Mouse (Mus musculus) E14TG2a.4 (cell line): ENCODE data around the gene Hnrnph3.
"Not testable (repeated sequence)": the region's sequence is repeated elsewhere in the genome, so short reads cannot be mapped to it uniquely, and the experiment has no call there.

ENCODE experiments used
- H3K27me3 ChIP-seq: 2 replicates; pipeline ENCODE4 v1.6.1; 2014; ENCODE audit warnings: low read length, control low read depth; ENCODE audit not compliant: insufficient read depth
- H3K36me3 ChIP-seq: 2 replicates; pipeline ENCODE4 v1.6.1; 2014; ENCODE audit warnings: low read length, control low read depth; ENCODE audit not compliant: insufficient read depth
- H3K4me1 ChIP-seq: replicated peaks from 2 replicates; pipeline ENCODE4 v1.6.1; 2014; ENCODE audit warnings: low read depth, low read length, control low read depth
- H3K4me3 ChIP-seq: replicated peaks from 2 replicates; pipeline ENCODE4 v1.5.1; 2014; ENCODE audit warnings: mild to moderate bottlenecking, low read length
- H3K9me3 ChIP-seq: 2 replicates; pipeline ENCODE4 v1.6.1; 2014; ENCODE audit warnings: low read length, control low read depth
- CTCF ChIP-seq: conservative IDR thresholded peaks from 2 replicates; pipeline ENCODE4 v1.5.1; 2014; ENCODE audit warnings: low read length
- NANOG ChIP-seq: IDR thresholded peaks from 2 replicates; pipeline ENCODE4 v1.6.1; 2014; ENCODE audit warnings: borderline replicate concordance, low read length, mixed read lengths
- POU5F1 ChIP-seq: IDR thresholded peaks from 2 replicates; pipeline ENCODE4 v1.6.1; 2014; ENCODE audit warnings: low read length, borderline replicate concordance

Hnrnph3 gene

DNA sequence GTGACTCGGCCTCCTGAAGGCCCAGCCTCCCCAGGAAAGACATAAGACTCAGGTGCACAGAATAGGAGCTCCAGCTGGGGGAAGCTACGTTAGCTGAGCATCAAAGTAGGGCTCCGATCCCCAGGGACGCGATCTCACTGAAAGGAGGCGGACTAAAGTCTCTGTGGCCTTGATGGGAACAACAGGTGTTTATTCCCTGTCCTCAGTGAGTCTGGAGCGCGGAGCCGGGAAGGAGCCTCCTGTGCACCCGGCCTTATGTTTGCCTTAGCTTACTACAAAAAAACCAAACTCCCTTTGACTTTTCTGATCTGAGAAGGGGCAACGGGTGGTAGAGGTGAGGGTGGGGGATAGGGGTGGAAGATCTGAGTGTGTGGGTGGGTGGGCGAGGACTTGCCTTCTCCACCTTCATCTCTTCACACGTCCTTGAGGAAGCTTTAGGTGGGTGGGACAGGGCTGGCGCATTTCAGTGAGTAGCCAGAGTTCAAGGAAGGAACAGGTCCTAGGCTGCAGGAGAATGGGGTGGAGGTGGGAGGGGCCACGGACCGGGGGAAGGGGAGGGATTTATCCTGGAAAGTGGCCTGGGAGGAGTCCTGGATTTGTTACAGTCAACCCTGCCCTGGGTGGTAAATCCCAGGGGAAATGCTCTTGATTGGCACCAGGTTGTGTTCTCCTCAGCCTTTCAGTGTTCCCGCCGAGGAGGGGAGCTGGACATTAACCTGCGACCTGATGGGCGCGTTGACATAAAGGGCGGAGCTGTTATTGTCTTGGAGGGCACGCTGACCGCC lies 33.1 kb upstream of the Hnrnph3 start:
- 0 out of 2 replicates have a peak, but pooled peaks cover 3% of the 10 kb centered on the region for H3K9me3 ChIP-seq
- peaks cover 21% of the 10 kb centered on the region for H3K27me3 ChIP-seq
- peaks cover 60% of the 10 kb centered on the region for H3K4me1 ChIP-seq
- H3K4me3 ChIP-seq, result peak overlapping the region; percentile 50
- TF ChIP-seq CTCF (no peak), NANOG (no peak), POU5F1 (no peak)
- H3K36me3 ChIP-seq, result no peaks in the 10 kb centered on the region

DNA sequence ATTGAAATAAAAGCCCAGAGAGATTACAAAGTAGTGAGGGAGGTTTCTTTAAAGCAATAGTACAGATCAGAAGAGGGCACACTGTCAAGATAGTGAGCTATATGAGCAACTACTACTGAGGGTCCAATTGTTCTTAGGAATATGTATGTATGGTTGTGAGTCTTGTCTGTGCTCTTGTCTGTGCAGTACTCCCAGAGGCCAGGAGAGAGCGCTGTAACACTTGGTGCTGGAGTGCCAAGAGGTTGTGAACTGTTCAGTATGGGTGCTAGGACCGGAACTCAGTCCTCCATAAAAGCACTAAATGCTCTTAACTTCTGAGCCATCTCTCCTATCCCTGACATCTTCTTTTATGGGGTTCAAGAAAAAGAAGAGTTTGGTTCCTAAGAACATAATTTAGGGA lies 30.6 kb upstream of the Hnrnph3 start:
- TF ChIP-seq CTCF, result peak; percentile 54
- TF ChIP-seq POU5F1, result no peak
- Histone ChIP-seq H3K27me3 (peaks cover 9% of the 10 kb centered on the region; the same call in 1 of the 2 replicates), H3K36me3 (no peaks in the 10 kb centered on the region), H3K4me1 (peaks cover 68% of the 10 kb centered on the region), H3K4me3 (no peak overlapping the region), H3K9me3 (0 out of 2 replicates have a peak, but pooled peaks cover 3% of the 10 kb centered on the region)

DNA sequence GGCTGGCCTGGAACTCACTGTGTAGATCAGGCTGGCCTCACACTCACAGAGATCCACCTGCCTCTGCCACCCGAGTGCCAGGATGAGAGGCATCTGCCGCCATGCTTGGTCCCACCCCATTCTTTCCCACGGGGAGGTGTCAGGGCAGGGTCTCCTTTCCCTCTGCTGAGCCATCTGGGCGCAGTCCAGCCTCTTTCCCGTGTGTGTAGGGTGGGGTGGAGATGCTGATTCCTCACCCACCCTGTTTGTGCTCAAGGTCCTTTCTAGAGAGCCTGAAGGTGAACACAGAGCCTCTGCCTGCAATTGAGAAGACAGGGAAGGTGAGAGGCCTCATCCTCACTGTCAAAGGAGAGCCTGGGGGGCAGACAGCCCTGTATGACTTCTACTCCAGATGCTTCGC lies 30.1 kb upstream of the Hnrnph3 start:
- H3K36me3 ChIP-seq, H3K27me3 ChIP-seq, H3K9me3 ChIP-seq: not testable (repeated sequence)
- Histone ChIP-seq H3K4me3 (peak overlapping the region; percentile 17; the same call in 1 of the 2 replicates), H3K4me1 (peaks cover 73% of the 10 kb centered on the region)

DNA sequence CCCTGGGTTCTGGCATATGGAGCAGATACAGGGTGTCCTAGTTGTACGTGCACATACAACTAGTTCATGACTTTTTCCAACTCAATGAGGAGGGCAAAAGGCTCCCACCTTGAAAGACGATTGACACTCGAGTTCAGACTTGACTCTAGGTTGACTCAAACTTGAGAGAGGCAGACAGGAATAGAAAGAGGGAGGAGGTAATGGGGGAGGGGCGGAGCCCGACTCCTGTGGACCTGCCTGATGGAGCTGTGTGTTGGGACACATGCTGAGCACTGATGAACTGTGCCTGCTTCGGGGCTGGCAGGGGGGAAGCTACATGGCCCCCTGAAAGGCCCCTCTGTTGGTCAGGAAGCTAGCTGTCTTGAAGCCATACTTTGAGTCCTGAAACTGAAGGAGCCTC lies 29.0 kb upstream of the Hnrnph3 start:
- Histone ChIP-seq H3K4me1 (peaks cover 81% of the 10 kb centered on the region), H3K36me3 (no peaks in the 10 kb centered on the region), H3K4me3 (0 out of 2 replicates have a peak overlapping the region, but pooled peaks have one; percentile 17), H3K9me3 (0 out of 2 replicates have a peak, but pooled peaks cover 3% of the 10 kb centered on the region), H3K27me3 (no peaks in the 10 kb centered on the region)
- TF ChIP-seq CTCF (no peak), POU5F1 (no peak), NANOG (no peak)

DNA sequence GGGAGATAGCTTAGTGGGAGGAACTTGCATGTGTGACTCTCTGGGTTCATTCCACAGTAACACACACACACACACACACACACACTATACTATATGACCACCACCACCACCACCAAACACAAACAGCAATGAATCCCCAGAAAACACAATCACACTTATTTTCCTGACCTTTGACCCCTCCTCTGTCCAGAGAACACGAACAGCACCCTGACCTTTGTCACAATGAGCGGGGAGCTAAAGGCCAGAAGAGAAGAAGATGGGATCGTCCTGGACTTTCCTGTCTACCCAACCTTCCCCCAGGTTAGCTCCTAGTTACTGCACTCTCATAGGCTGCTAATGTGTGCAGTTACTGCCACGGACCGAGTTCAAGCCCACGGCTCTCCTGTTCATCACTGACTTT lies 28.0 kb upstream of the Hnrnph3 start:
- H3K9me3 ChIP-seq, result 0 out of 2 replicates have a peak, but pooled peaks cover 3% of the 10 kb centered on the region
- H3K27me3 ChIP-seq, result no peaks in the 10 kb centered on the region
- no peak for TF ChIP-seq CTCF
- TF ChIP-seq NANOG, result no peak
- TF ChIP-seq POU5F1, result no peak
- H3K36me3 ChIP-seq, result no peaks in the 10 kb centered on the region
- H3K4me3 ChIP-seq, result no peak overlapping the region
- peaks cover 76% of the 10 kb centered on the region for H3K4me1 ChIP-seq

DNA sequence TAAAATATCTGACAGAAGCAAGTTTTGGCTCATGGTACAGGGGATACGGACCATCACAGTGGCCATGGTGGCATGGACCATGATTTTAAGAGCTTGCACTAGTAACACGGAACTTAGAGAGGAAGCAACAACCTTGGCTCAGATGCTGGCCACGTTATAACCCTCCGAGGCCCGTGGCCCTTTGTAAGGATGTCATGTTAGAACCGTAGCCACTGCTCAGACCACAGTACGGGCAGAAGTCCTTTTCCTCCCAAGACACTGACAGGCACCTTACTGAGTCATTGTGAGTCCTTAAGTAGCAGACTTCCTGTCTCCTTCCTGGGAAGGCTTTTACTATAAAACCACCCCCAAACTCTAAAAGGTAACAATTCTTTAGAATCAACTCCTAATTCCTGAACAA lies 27.2 kb upstream of the Hnrnph3 start:
- Histone ChIP-seq H3K36me3 (no peaks in the 10 kb centered on the region), H3K4me1 (peaks cover 69% of the 10 kb centered on the region), H3K27me3 (no peaks in the 10 kb centered on the region), H3K4me3 (no peak overlapping the region), H3K9me3 (0 out of 2 replicates have a peak, but pooled peaks cover 3% of the 10 kb centered on the region)
- TF ChIP-seq CTCF (no peak), POU5F1 (no peak)

DNA sequence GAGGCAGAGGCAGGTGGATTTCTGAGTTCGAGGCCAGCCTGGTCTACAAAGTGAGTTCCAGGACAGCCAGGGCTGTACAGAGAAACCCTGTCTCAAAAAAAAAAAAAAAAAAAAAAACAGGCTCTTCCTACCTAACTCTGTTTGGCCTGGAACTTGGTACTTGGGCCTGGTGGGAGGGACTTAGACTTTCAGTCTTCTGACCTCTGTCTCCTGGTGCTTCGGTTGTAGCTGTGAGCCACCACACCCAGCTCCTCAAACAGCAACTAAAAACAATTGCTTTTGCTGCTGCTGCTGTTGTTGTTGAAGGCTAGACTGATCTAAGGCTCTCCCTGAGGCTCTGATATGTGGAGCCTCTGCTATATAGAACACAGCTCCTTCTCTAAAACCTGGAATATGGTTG lies 25.1 kb upstream of the Hnrnph3 start:
- no peaks in the 10 kb centered on the region for H3K9me3 ChIP-seq
- H3K4me1 ChIP-seq, result peaks cover 56% of the 10 kb centered on the region
- no peaks in the 10 kb centered on the region for H3K27me3 ChIP-seq
- TF ChIP-seq CTCF, result no peak
- TF ChIP-seq NANOG, result no peak
- TF ChIP-seq POU5F1, result no peak
- H3K36me3 ChIP-seq, result no peaks in the 10 kb centered on the region
- H3K4me3 ChIP-seq, result no peak overlapping the region

DNA sequence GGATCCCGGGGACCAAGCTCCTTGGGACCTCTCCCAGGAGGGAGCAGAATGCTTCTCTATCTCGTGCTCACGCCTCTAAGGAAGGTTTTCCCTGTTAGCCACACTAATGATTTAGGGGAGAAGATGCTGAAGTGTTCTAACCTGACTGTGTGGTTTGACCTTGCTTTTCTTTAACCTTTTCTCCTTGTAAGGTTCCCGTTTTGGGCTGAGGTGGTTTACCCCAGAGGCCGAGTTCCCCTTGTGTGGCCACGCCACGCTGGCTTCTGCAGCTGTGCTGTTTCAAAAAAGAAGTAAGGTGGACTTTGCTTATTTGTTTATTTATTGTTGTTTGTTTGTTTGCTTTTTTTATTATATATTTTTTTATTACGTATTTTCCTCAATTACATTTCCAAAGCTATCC lies 23.7 kb upstream of the Hnrnph3 start:
- no peak overlapping the region for H3K4me3 ChIP-seq
- no peaks in the 10 kb centered on the region for H3K36me3 ChIP-seq
- TF ChIP-seq CTCF (no peak), NANOG (no peak), POU5F1 (no peak)
- no peaks in the 10 kb centered on the region for H3K9me3 ChIP-seq
- peaks cover 43% of the 10 kb centered on the region for H3K4me1 ChIP-seq
- no peaks in the 10 kb centered on the region for H3K27me3 ChIP-seq

DNA sequence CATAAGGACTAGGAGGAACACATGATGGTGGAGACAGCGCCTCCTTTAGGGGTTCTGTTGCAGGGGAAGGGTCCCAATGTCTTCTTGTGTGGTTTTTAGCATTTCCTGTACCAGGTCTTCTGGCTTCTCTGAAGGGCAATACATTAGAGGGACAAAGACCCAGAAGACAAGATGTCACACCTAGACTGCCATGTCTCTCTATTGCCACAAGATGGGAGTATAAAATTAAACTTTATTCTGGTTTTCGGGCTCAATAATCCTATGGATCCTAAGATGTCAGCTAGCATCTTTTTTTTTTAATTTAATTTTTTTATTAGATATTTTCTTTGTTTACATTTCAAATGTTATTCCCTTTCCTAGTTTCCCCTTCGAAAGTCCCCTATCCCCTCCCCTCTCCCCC lies 19.1 kb upstream of the Hnrnph3 start:
- TF ChIP-seq POU5F1 (no peak), CTCF (peak; percentile 47)
- no peaks in the 10 kb centered on the region for H3K9me3 ChIP-seq
- H3K4me3 ChIP-seq, result no peak overlapping the region
- no peaks in the 10 kb centered on the region for H3K36me3 ChIP-seq
- H3K4me1 ChIP-seq, result peaks cover 6% of the 10 kb centered on the region; the same call in 1 of the 2 replicates
- peaks cover 4% of the 10 kb centered on the region for H3K27me3 ChIP-seq
